Mouse (Mus musculus): ENCODE data around the gene Cenpu.

DNA sequence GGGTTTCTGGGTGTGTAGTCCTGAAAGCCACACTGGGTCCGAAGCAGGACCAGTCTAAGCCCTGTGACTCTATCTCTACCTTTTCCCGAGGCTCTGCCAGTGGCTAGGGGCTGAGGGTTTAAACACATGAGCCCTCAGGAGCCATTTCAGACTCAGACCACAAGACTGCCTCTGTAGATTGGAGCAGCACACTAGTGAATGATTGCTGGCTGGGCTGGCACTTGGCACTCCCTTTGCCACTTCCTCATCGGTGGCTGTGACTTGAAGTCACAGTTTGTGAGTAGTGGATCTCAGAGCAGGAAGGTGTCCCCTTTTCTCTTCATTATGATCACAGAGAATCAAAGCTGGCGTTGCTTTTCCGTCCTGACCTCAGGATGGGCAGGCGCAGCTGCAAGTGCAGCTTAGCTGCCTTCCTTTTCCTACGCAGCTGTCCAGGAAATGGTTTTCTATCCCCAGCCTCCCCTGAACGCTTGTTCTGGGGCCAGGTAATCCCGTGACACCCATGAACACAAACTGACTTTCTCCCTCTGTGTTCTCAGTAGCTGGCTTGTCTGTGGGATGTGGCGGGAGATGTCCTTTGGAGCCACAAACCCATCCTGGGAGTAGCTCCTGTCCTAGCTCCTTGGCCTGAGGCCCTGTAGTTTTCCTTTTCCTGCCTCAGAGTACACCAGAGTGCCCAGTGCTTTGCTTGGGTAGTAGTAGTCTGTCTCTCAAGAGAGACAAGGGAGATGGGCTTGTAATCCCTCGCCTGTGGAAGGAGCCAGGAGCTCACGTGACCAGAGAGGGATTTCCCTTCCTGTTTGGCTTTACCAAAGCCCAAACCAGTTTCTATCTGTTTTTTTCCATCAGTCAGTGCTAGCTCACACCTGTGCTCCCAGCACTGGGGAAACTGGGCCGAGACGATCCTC, 43.1 kb upstream of the Cenpu start:
- TF ChIP-seq CTCF (IDR thresholded peaks at IDR 0.05): no peak
- no peak for TF ChIP-seq EP300 (IDR thresholded peaks at IDR 0.05)
